Mouse (Mus musculus): Measurements from ENCODE around the gene Gm20425. TPM values are rescaled to one million over a fixed set of nuclear protein-coding genes. Genes with fewer than 3 reads are reported as not detected.
A peak's percentile ranks its signal among the peaks of the same experiment; 100 is the strongest.

Gm20425 gene
- polyA plus RNA-seq (2015; fragmentation: Nextera tagmentation; extraction: Ambion mirVana), result 0.14 TPM in 1 of 2 replicates, not detected in the other

GRCm38 (mm10) chr9:103230151-103230951 lies at the start of gene Gm20425, which contains the start of gene Trf:
TSS of gene Gm20425 (minus strand) at chr9:103230307.
TSS of gene Trf (minus strand) at chr9:103230444.
- peak; percentile 84 for ATAC-seq (ENCODE audit: low FRiP score, low read depth)
- Histone ChIP-seq H3K9me3 (no peaks in the 10 kb centered on the region), H3K9ac (no peak within 1 kb of the TSS; the same call in 1 of the 2 replicates), H3K27me3 (no peaks in the 10 kb centered on the region), H3K4me3 (peak within 1 kb of the TSS; percentile 1; the same call in 1 of the 2 replicates), H3K27ac (replicated peaks) (peak within 1 kb of the TSS; percentile 76), H3K4me2 (peak within 1 kb of the TSS; percentile 41), H3K36me3 (no peaks in the 10 kb centered on the region), H3K4me1 (replicated peaks) (peaks cover 12% of the 10 kb centered on the region)
- 47% methylated on average over 29 of the region's 29 CpGs for WGBS

GRCm38 (mm10) chr9:103276876-103277275 lies 46.8 kb upstream of the Gm20425 start:
- Histone ChIP-seq H3K27me3 (no peaks in the 10 kb centered on the region), H3K9ac (no peak overlapping the region), H3K36me3 (no peaks in the 10 kb centered on the region), H3K4me1 (replicated peaks) (no peaks in the 10 kb centered on the region), H3K9me3 (no peaks in the 10 kb centered on the region), H3K4me3 (no peak overlapping the region), H3K27ac (replicated peaks) (no peak overlapping the region), H3K4me2 (no peak overlapping the region)
- ATAC-seq (ENCODE audit: low FRiP score, low read depth), result no peak
- WGBS, result 91% methylated on average over 6 of the region's 6 CpGs

DNA sequence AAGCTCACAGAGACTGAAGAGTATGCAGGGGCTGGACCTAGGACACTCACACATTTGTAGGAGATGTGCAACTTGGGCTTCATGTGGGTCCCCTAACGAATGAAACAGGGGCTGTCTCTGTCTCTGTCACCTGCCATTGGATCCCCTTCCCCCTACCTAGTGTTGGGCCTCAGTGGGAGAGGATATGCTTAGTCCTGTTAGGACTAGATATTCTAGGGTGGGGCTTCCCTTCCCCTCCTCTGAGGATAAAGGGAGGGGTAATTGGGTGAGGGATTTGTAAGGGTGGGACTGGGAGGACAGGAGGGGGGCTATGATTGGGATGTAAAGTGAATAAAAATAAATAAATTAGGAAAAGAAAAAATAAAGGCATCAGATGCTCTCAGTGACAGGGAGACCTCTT lies 45.6 kb upstream of the Gm20425 start:
- Histone ChIP-seq H3K36me3 (no peaks in the 10 kb centered on the region), H3K9ac (no peak overlapping the region), H3K27ac (replicated peaks) (no peak overlapping the region), H3K9me3 (no peaks in the 10 kb centered on the region), H3K27me3 (no peaks in the 10 kb centered on the region), H3K4me3 (no peak overlapping the region), H3K4me2 (no peak overlapping the region), H3K4me1 (replicated peaks) (peaks cover 6% of the 10 kb centered on the region; the same call in 1 of the 2 replicates)
- WGBS, result 92% methylated on average over 1 of the region's 1 CpGs
- no peak for ATAC-seq (ENCODE audit: low FRiP score, low read depth)

GRCm38 (mm10) chr9:103274819-103275218 lies 44.7 kb upstream of the Gm20425 start:
- Histone ChIP-seq H3K4me1 (replicated peaks) (peaks cover 6% of the 10 kb centered on the region; the same call in 1 of the 2 replicates), H3K36me3 (no peaks in the 10 kb centered on the region), H3K27me3 (no peaks in the 10 kb centered on the region), H3K9me3 (no peaks in the 10 kb centered on the region), H3K4me2 (no peak overlapping the region), H3K9ac (no peak overlapping the region), H3K27ac (replicated peaks) (no peak overlapping the region), H3K4me3 (no peak overlapping the region)
- no peak for ATAC-seq (ENCODE audit: low FRiP score, low read depth)
- 89% methylated on average over 8 of the region's 8 CpGs for WGBS

DNA sequence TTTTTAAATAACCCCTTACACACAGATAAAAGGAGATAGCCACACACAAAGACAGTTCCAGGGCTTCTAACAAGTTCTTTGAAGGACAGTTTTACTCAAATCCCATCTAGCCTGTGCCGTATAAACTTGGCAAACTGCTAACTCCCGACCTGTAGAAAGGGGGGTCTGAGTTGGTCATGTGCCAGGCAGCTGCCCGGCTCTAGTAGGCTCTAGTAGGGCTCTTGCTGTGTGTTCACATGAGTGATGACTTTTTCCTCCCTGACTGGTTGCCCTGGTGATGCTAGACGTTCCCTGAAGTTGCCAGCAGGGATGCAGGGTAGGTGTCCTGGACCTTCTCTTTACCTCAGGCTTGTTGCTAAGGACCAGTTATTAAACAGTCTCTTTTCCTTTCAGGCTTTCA lies 41.0 kb upstream of the Gm20425 start:
- Histone ChIP-seq H3K9ac (no peak overlapping the region), H3K4me2 (no peak overlapping the region), H3K4me1 (replicated peaks) (peaks cover 6% of the 10 kb centered on the region; the same call in 1 of the 2 replicates), H3K4me3 (no peak overlapping the region), H3K9me3 (no peaks in the 10 kb centered on the region), H3K27me3 (no peaks in the 10 kb centered on the region), H3K27ac (replicated peaks) (no peak overlapping the region), H3K36me3 (no peaks in the 10 kb centered on the region)
- WGBS, result 23% methylated on average over 4 of the region's 4 CpGs
- no peak for ATAC-seq (ENCODE audit: low FRiP score, low read depth)

- Histone ChIP-seq H3K9ac (no peak overlapping the region), H3K4me2 (no peak overlapping the region), H3K27ac (replicated peaks) (no peak overlapping the region), H3K27me3 (no peaks in the 10 kb centered on the region), H3K9me3 (no peaks in the 10 kb centered on the region), H3K36me3 (no peaks in the 10 kb centered on the region), H3K4me3 (no peak overlapping the region), H3K4me1 (replicated peaks) (peaks cover under 1% of the 10 kb centered on the region; the same call in 1 of the 2 replicates)
- ATAC-seq (ENCODE audit: low FRiP score, low read depth), result no peak
- WGBS, result 83% methylated on average over 4 of the region's 4 CpGs
These were observed 35.7 kb upstream of the Gm20425 start for GRCm38 (mm10) chr9:103265778-103266177.

DNA sequence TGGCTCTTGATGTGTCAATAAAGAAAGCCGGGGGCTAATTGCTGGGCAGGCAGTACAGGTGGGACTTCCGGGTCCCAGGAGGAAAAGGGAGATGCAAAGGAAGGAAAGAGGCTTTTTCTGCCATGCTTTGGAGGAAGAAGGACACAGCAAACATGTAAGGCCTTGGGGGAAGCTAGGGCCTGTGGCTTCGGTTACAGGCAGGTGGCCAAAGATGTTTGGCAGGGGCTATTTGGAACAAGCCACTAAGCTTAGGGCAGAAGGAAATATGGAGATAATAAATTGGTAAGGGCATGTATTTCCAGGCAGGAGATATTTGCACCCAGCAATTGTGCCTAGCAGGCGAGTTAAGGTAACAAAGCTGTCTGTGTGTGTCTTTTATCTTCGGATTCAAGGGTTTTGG lies 22.8 kb upstream of the Gm20425 start:
- ATAC-seq (ENCODE audit: low FRiP score, low read depth), result no peak
- H3K4me3 ChIP-seq, result no peak overlapping the region
- no peak overlapping the region for H3K4me2 ChIP-seq
- H3K4me1 ChIP-seq (replicated peaks), result no peaks in the 10 kb centered on the region
- no peak overlapping the region for H3K9ac ChIP-seq
- H3K27me3 ChIP-seq, result no peaks in the 10 kb centered on the region
- no peaks in the 10 kb centered on the region for H3K36me3 ChIP-seq
- 78% methylated on average over 5 of the region's 5 CpGs for WGBS
- no peaks in the 10 kb centered on the region for H3K9me3 ChIP-seq
- peak overlapping the region; percentile 15; the same call in 1 of the 2 replicates for H3K27ac ChIP-seq (replicated peaks)

GRCm38 (mm10) chr9:103248618-103249017 lies 18.5 kb upstream of the Gm20425 start:
- ATAC-seq (ENCODE audit: low FRiP score, low read depth), result no peak
- Histone ChIP-seq H3K4me2 (no peak overlapping the region), H3K9me3 (no peaks in the 10 kb centered on the region), H3K27me3 (no peaks in the 10 kb centered on the region), H3K4me1 (replicated peaks) (no peaks in the 10 kb centered on the region), H3K27ac (replicated peaks) (no peak overlapping the region), H3K36me3 (no peaks in the 10 kb centered on the region), H3K9ac (no peak overlapping the region), H3K4me3 (no peak overlapping the region)
- WGBS, result 38% methylated on average over 4 of the region's 4 CpGs

DNA sequence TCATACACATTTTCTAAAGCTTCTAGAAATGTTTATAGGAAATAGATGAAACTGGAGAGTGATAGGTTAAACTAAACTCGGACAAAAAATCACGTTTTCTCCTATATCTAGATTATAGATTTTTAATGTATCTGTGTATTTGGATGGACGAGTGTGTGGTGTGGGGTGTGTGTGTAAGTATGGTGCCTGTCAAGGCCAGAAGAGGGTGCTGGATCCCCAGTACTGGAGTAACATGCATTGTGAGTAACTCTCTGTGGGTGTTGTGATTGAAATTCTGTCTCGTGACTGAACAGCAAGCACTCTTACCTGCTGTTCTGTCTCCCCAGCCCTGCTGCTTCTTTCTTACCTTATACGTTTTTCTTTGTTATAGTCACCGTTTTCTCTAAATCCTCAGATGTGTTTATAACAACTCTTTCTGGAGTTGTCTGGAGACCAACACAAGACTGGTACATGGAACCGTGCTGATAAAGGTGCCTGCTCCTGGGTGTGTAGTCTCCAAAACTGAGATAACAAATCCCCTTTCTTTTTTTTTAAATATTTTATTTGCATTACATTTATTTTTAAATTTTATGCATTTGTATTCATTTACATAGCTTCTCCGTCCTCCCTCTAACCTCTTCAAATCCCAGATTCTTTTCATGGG lies 16.5 kb upstream of the Gm20425 start:
- WGBS, result 89% methylated on average over 8 of the region's 8 CpGs
- Histone ChIP-seq H3K27ac (replicated peaks) (no peak overlapping the region), H3K4me1 (replicated peaks) (no peaks in the 10 kb centered on the region), H3K9ac (no peak overlapping the region), H3K4me2 (no peak overlapping the region), H3K9me3 (no peaks in the 10 kb centered on the region), H3K36me3 (no peaks in the 10 kb centered on the region), H3K4me3 (no peak overlapping the region), H3K27me3 (no peaks in the 10 kb centered on the region)
- ATAC-seq (ENCODE audit: low FRiP score, low read depth), result no peak

- Histone ChIP-seq H3K9ac (no peak overlapping the region), H3K27me3 (no peaks in the 10 kb centered on the region), H3K36me3 (no peaks in the 10 kb centered on the region), H3K4me2 (no peak overlapping the region), H3K4me1 (replicated peaks) (no peaks in the 10 kb centered on the region), H3K4me3 (no peak overlapping the region), H3K9me3 (no peaks in the 10 kb centered on the region), H3K27ac (replicated peaks) (no peak overlapping the region)
- 94% methylated on average over 4 of the region's 4 CpGs for WGBS
- no peak for ATAC-seq (ENCODE audit: low FRiP score, low read depth)
These were observed 13.5 kb upstream of the Gm20425 start for GRCm38 (mm10) chr9:103243640-103244039.

GRCm38 (mm10) chr9:103241206-103241605 lies 11.1 kb upstream of the Gm20425 start:
- no peaks in the 10 kb centered on the region for H3K9me3 ChIP-seq
- no peak overlapping the region for H3K4me3 ChIP-seq
- WGBS, result 85% methylated on average over 2 of the region's 2 CpGs
- ATAC-seq (ENCODE audit: low FRiP score, low read depth), result no peak
- no peaks in the 10 kb centered on the region for H3K4me1 ChIP-seq (replicated peaks)
- H3K27ac ChIP-seq (replicated peaks), result no peak overlapping the region
- H3K27me3 ChIP-seq, result no peaks in the 10 kb centered on the region
- H3K4me2 ChIP-seq, result no peak overlapping the region
- H3K36me3 ChIP-seq, result no peaks in the 10 kb centered on the region
- no peak overlapping the region for H3K9ac ChIP-seq

DNA sequence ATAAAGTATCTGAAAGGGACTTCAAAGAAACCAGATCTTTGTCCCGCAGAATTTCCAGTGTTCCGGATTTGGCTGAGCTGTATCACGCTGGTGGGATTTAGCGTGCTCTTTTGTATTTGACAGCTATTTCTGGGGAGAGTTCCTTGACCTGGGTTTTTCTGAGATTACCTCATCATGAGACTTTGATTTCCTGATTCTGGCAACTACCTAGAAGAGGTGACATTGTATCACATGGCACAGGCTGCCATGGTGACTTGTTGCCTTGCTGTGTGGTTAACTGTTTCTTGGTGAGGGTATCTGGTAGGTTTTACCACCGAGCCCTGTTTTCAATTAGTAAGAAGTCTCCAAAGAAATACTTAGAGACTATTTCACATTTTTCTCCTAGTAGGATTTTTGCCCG lies 9.4 kb upstream of the Gm20425 start:
- Histone ChIP-seq H3K27ac (replicated peaks) (no peak overlapping the region), H3K9me3 (no peaks in the 10 kb centered on the region), H3K4me3 (no peak overlapping the region), H3K27me3 (no peaks in the 10 kb centered on the region), H3K4me1 (replicated peaks) (no peaks in the 10 kb centered on the region), H3K36me3 (no peaks in the 10 kb centered on the region), H3K4me2 (no peak overlapping the region), H3K9ac (no peak overlapping the region)
- ATAC-seq (ENCODE audit: low FRiP score, low read depth), result no peak
- WGBS, result 86% methylated on average over 6 of the region's 6 CpGs

All from hindbrain, embryonic 15.5 days (tissue).